Mouse (Mus musculus): ENCODE measurements around the gene Ccl17. TPM values are rescaled to one million over a fixed set of nuclear protein-coding genes. Genes with fewer than 3 reads are reported as not detected.
"Not testable (repeated sequence)": the region's sequence is repeated elsewhere in the genome, so short reads cannot be mapped to it uniquely, and the experiment has no call there.

Ccl17 gene
- total RNA-seq, 2 experiments from 2014 or later = 8.3 to 9.2 TPM

GRCm38 (mm10) chr8:94821381-94821780 lies 11.1 kb downstream of the Ccl17 start:
- no peak for DNase-seq (ENCODE audit: low spot score in 2 of 2)

GRCm38 (mm10) chr8:94822637-94823560 lies 12.6 kb downstream of the Ccl17 start:
- peak; percentile 69 to 73 for DNase-seq (ENCODE audit: low spot score in 2 of 2)

GRCm38 (mm10) chr8:94825170-94825569 lies 14.9 kb downstream of the Ccl17 start:
- DNase-seq (ENCODE audit: low spot score in 2 of 2) = no peak

- no peak for DNase-seq (ENCODE audit: low spot score in 2 of 2)
Observed at GRCm38 (mm10) chr8:94826210-94826609, 16.0 kb downstream of the Ccl17 start.

GRCm38 (mm10) chr8:94828284-94828683 lies 18.0 kb downstream of the Ccl17 start:
- no peak for DNase-seq (ENCODE audit: low spot score in 2 of 2)

GRCm38 (mm10) chr8:94833901-94834405 lies 23.7 kb downstream of the Ccl17 start:
- DNase-seq (ENCODE audit: low spot score in 2 of 2) = not testable (repeated sequence)

GRCm38 (mm10) chr8:94835751-94836150 lies 25.5 kb downstream of the Ccl17 start:
- DNase-seq (ENCODE audit: low spot score in 2 of 2) = not testable (repeated sequence)

GRCm38 (mm10) chr8:94836456-94837240 lies 26.4 kb downstream of the Ccl17 start:
- no peak for DNase-seq (ENCODE audit: low spot score in 2 of 2)

- DNase-seq (ENCODE audit: low spot score in 2 of 2) = peak; percentile 92 to 95
Observed at GRCm38 (mm10) chr8:94837662-94838574, 27.7 kb downstream of the Ccl17 start, which contains the start of the genes Coq9 and Ciapin1. Coq9 (plus strand) TSS chr8:94838321. Ciapin1 (minus strand) TSS chr8:94838358.

GRCm38 (mm10) chr8:94838600-94838999 lies 28.3 kb downstream of the Ccl17 start:
- peak; percentile 63 to 81 for DNase-seq (ENCODE audit: low spot score in 2 of 2)

GRCm38 (mm10) chr8:94841183-94841582 lies 30.9 kb downstream of the Ccl17 start:
- DNase-seq (ENCODE audit: low spot score in 2 of 2) = no peak

- DNase-seq (ENCODE audit: low spot score in 2 of 2) = no peak
Observed at GRCm38 (mm10) chr8:94850049-94850448, 39.8 kb downstream of the Ccl17 start.

GRCm38 (mm10) chr8:94854761-94855160 lies 44.5 kb downstream of the Ccl17 start:
- DNase-seq (ENCODE audit: low spot score in 2 of 2) = not testable (repeated sequence)

- DNase-seq (ENCODE audit: low spot score in 2 of 2) = no peak
Observed at GRCm38 (mm10) chr8:94857011-94857345, 46.7 kb downstream of the Ccl17 start.

GRCm38 (mm10) chr8:94857346-94858173 lies 47.3 kb downstream of the Ccl17 start, which contains the start of gene Polr2c:
Polr2c (plus strand) TSS chr8:94857450.
- peak; percentile 93 to 96 for DNase-seq (ENCODE audit: low spot score in 2 of 2)

GRCm38 (mm10) chr8:94861352-94861910 lies 51.2 kb downstream of the Ccl17 start:
- peak in 1 of 2 experiments; percentile 64 for DNase-seq (ENCODE audit: low spot score in 2 of 2)

Measured in left cerebral cortex, adult 18-20 months (tissue).